Mouse (Mus musculus): ENCODE results near the gene Grid1. TPM values are rescaled to one million over a fixed set of nuclear protein-coding genes. Genes with fewer than 3 reads are reported as not detected.

Grid1 gene
- total and polyA plus RNA-seq, 2 experiments = 0.46 to 0.55 TPM

DNA sequence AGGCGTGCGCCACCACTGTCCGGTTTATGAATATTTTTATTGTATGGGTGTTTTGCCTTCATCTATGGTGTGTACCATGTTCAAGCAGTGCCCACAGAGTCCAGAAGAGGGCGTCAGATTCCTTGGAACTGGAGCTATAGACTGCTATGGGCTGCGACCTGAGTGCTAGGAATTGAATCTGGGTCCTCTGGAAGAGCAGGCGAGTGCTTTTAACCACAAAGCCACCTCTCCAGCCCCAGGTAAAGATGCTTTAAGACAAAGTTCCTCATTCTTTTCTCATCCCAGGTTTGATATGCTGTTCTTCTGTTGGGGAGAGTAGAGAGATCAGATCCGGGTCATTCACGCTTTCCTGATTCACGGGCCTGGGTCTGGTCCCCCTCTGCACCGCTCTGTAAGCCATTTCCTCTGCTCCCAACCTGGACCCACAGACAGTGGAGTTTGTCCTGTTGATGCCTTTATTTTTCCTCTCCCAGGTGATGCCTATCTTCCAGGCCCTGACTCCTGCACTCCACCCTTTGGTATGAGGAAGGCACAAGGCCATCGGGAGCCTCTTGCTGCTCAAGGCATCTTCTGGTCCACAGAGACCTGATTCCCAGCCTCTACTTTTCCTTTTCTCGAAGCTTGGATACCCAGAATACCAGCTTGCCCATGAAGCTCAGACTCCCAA, 43.1 kb upstream of the Grid1 start:
- Histone ChIP-seq H3K36me3 (ENCODE audit: control insufficient read depth, insufficient read depth, low read length) (no peaks in the 10 kb centered on the region), H3K4me3 (ENCODE audit: insufficient read depth, low read depth, low read length) (no peak overlapping the region), H3K27ac (replicated peaks; ENCODE audit: insufficient read depth, low read depth, low read length) (no peak overlapping the region), H3K4me1 (ENCODE audit: control insufficient read depth, insufficient read depth, low read length) (no peaks in the 10 kb centered on the region), H3K9ac (ENCODE audit: low read depth, low read length) (no peak overlapping the region), H3K27me3 (ENCODE audit: control insufficient read depth, insufficient read depth, low read length) (no peaks in the 10 kb centered on the region), H3K79me2 (ENCODE audit: control insufficient read depth, insufficient read depth, low read length) (no peaks in the 10 kb centered on the region)
- DNase-seq (ENCODE audit: extremely low read depth, low read depth, low spot score) = no peak
- TF ChIP-seq CTCF (IDR thresholded peaks at IDR 0.05; ENCODE audit: low read depth, low read length) = no peak
- TF ChIP-seq POLR2A (IDR thresholded peaks at IDR 0.05; ENCODE audit: extremely low read depth, insufficient read depth, low read length) = no peak
- WGBS = 86% methylated on average over 12 of the region's 12 CpGs

DNA sequence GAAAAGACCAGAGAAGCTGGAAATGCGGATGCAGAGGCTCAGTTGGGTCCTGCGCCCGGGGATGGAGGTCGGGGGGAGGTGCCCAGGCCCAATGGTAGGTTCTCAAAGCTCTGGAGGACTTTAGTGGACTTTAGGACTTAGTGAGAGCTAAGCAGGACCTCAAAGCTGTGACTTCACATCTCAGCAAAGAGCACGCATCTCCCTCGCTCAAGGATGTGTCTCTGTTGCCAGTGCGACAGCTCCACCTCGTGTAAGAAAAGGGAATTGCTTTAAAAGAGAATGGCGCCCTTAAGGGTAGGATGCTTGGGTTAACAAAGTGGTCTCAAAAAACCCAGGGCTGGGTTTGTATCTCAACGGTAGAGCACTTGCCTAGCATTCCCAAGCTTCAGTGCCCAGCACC, 42.1 kb upstream of the Grid1 start:
- no peak overlapping the region for H3K27ac ChIP-seq (replicated peaks; ENCODE audit: insufficient read depth, low read depth, low read length)
- TF ChIP-seq POLR2A (IDR thresholded peaks at IDR 0.05; ENCODE audit: extremely low read depth, insufficient read depth, low read length) (no peak), CTCF (IDR thresholded peaks at IDR 0.05; ENCODE audit: low read depth, low read length) (peak; percentile 81)
- H3K4me1 ChIP-seq (ENCODE audit: control insufficient read depth, insufficient read depth, low read length) = no peaks in the 10 kb centered on the region
- H3K9ac ChIP-seq (ENCODE audit: low read depth, low read length) = no peak overlapping the region
- no peaks in the 10 kb centered on the region for H3K36me3 ChIP-seq (ENCODE audit: control insufficient read depth, insufficient read depth, low read length)
- H3K79me2 ChIP-seq (ENCODE audit: control insufficient read depth, insufficient read depth, low read length) = no peaks in the 10 kb centered on the region
- no peaks in the 10 kb centered on the region for H3K27me3 ChIP-seq (ENCODE audit: control insufficient read depth, insufficient read depth, low read length)
- WGBS = 21% methylated on average over 10 of the region's 10 CpGs
- peak; percentile 40 for DNase-seq (ENCODE audit: extremely low read depth, low read depth, low spot score)
- H3K4me3 ChIP-seq (ENCODE audit: insufficient read depth, low read depth, low read length) = no peak overlapping the region

DNA sequence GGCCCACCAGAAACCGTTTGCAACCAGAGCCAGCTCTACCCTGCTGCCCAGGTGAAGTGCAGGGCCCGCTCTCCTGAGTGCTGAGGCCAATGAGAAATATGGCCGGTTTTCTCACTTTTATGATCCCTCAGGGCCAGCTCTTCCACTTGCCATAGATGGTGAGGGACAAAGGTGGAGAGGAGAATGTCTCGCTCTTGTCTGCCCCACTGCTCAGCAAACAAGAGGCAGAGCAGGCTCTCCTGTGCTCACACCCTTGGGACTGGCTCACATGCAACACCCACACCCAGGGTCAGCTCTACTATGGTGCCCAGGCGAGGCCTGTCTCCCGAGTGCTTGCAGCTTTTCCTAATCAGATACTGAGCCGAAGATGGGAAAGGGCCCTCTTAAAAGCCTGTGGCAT, 41.1 kb upstream of the Grid1 start:
- Histone ChIP-seq H3K79me2 (ENCODE audit: control insufficient read depth, insufficient read depth, low read length) (no peaks in the 10 kb centered on the region), H3K4me3 (ENCODE audit: insufficient read depth, low read depth, low read length) (no peak overlapping the region), H3K36me3 (ENCODE audit: control insufficient read depth, insufficient read depth, low read length) (no peaks in the 10 kb centered on the region), H3K27ac (replicated peaks; ENCODE audit: insufficient read depth, low read depth, low read length) (no peak overlapping the region), H3K4me1 (ENCODE audit: control insufficient read depth, insufficient read depth, low read length) (no peaks in the 10 kb centered on the region), H3K27me3 (ENCODE audit: control insufficient read depth, insufficient read depth, low read length) (no peaks in the 10 kb centered on the region), H3K9ac (ENCODE audit: low read depth, low read length) (no peak overlapping the region)
- TF ChIP-seq POLR2A (IDR thresholded peaks at IDR 0.05; ENCODE audit: extremely low read depth, insufficient read depth, low read length) (no peak), CTCF (IDR thresholded peaks at IDR 0.05; ENCODE audit: low read depth, low read length) (no peak)
- no peak for DNase-seq (ENCODE audit: extremely low read depth, low read depth, low spot score)
- 84% methylated on average over 7 of the region's 7 CpGs for WGBS

DNA sequence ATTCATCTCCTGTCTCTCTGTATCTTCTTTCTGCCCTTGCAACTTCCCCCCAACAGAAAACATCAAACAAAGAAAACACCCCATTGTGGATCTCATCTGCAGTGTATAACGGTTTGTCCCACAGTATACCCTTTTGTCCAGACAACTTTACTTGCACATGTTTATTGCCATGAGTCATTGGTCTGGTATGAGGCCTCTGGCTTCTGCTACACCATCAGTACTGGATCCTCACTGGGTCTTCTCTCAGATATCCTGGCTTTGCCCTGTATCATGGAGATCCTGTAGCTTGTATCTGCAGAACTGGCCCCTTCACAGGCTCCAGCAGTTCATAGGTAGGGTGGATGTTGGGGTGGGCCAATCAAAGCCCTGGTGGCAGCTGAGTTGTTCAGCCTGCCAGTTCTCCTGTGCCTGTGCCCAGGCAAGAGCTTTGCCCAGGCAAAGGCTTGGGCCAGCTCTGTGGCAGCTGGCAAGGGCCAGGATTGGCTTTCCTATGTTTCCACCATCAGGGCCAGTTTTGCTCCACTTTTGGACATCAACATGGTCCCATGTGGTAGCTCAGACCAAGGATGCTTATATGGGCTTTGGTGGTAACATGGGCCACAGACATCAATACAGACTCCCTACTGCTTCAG, 26.4 kb upstream of the Grid1 start:
- no peak for TF ChIP-seq POLR2A (IDR thresholded peaks at IDR 0.05; ENCODE audit: extremely low read depth, insufficient read depth, low read length)
- no peak for TF ChIP-seq CTCF (IDR thresholded peaks at IDR 0.05; ENCODE audit: low read depth, low read length)
- 69% methylated on average over 1 of the region's 1 CpGs for WGBS
- DNase-seq (ENCODE audit: extremely low read depth, low read depth, low spot score) = no peak
- H3K9ac ChIP-seq (ENCODE audit: low read depth, low read length) = no peak overlapping the region
- H3K79me2 ChIP-seq (ENCODE audit: control insufficient read depth, insufficient read depth, low read length) = no peaks in the 10 kb centered on the region
- H3K4me3 ChIP-seq (ENCODE audit: insufficient read depth, low read depth, low read length) = no peak overlapping the region
- H3K36me3 ChIP-seq (ENCODE audit: control insufficient read depth, insufficient read depth, low read length) = no peaks in the 10 kb centered on the region
- H3K27me3 ChIP-seq (ENCODE audit: control insufficient read depth, insufficient read depth, low read length) = no peaks in the 10 kb centered on the region
- H3K4me1 ChIP-seq (ENCODE audit: control insufficient read depth, insufficient read depth, low read length) = no peaks in the 10 kb centered on the region
- no peak overlapping the region for H3K27ac ChIP-seq (replicated peaks; ENCODE audit: insufficient read depth, low read depth, low read length)

DNA sequence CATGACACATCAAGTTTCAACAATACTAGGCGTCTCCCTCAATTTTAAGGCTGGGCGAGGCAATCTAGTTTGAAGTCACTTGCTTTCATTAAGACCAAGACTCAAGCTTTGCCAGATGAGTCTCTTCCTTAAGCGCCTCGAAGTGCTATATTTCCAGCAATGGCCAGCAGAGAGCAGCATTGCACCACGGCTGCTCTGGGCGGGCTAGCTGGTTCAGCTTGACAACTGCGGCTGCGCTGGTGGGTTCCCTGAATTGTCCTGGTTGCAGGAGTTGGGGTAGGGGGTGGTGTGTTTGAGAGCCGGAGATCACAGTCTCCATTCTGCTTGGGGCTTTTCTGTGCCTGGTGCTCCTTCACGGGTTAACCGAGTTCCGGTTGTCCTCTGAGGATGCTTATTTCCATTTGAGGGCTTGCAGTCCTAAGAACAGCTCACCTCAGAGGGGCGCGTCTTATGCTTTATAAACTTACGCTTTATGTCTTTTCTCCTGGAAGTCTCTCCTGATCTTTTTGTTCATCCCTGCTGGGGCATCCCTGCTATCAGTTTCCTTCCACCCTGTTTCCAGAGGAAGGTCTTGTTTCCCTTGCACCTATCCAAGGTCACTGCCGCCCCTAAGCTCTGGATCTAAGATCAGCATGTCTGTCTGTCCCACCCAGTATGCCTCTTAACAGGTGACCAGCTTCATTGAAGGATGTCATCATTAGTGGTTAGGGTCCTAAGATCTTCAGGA, 9.0 kb upstream of the Grid1 start:
- H3K27ac ChIP-seq (replicated peaks; ENCODE audit: insufficient read depth, low read depth, low read length) = no peak overlapping the region
- no peaks in the 10 kb centered on the region for H3K27me3 ChIP-seq (ENCODE audit: control insufficient read depth, insufficient read depth, low read length)
- H3K36me3 ChIP-seq (ENCODE audit: control insufficient read depth, insufficient read depth, low read length) = no peaks in the 10 kb centered on the region
- WGBS = 19% methylated on average over 16 of the region's 16 CpGs
- H3K9ac ChIP-seq (ENCODE audit: low read depth, low read length) = no peak overlapping the region
- TF ChIP-seq CTCF (IDR thresholded peaks at IDR 0.05; ENCODE audit: low read depth, low read length) (peak; percentile 89), POLR2A (IDR thresholded peaks at IDR 0.05; ENCODE audit: extremely low read depth, insufficient read depth, low read length) (no peak)
- no peaks in the 10 kb centered on the region for H3K4me1 ChIP-seq (ENCODE audit: control insufficient read depth, insufficient read depth, low read length)
- peak; percentile 20 for DNase-seq (ENCODE audit: extremely low read depth, low read depth, low spot score)
- H3K4me3 ChIP-seq (ENCODE audit: insufficient read depth, low read depth, low read length) = no peak overlapping the region
- H3K79me2 ChIP-seq (ENCODE audit: control insufficient read depth, insufficient read depth, low read length) = no peaks in the 10 kb centered on the region

DNA sequence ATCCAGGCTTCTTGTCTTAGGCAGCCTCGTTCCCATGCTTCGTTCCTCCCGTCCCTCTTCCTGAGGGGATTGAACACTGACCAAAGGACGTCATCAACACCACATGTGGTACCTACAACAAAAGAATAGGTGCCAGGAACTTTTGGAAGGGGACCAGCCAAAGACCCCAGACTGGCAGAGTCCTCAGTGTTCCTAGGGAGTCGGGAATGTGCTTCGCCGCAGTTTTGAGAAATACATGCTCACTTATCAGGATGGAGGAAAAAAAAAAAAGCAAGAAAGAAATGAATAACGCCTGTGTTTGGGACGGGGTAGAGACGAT, 8.5 kb upstream of the Grid1 start:
- 74% methylated on average over 10 of the region's 10 CpGs for WGBS
- Histone ChIP-seq H3K27me3 (ENCODE audit: control insufficient read depth, insufficient read depth, low read length) (0 out of 2 replicates have a peak, but pooled peaks cover 2% of the 10 kb centered on the region), H3K36me3 (ENCODE audit: control insufficient read depth, insufficient read depth, low read length) (no peaks in the 10 kb centered on the region), H3K4me3 (ENCODE audit: insufficient read depth, low read depth, low read length) (no peak overlapping the region), H3K9ac (ENCODE audit: low read depth, low read length) (no peak overlapping the region), H3K4me1 (ENCODE audit: control insufficient read depth, insufficient read depth, low read length) (no peaks in the 10 kb centered on the region), H3K79me2 (ENCODE audit: control insufficient read depth, insufficient read depth, low read length) (no peaks in the 10 kb centered on the region), H3K27ac (replicated peaks; ENCODE audit: insufficient read depth, low read depth, low read length) (no peak overlapping the region)
- TF ChIP-seq POLR2A (IDR thresholded peaks at IDR 0.05; ENCODE audit: extremely low read depth, insufficient read depth, low read length) (no peak), CTCF (IDR thresholded peaks at IDR 0.05; ENCODE audit: low read depth, low read length) (no peak)
- DNase-seq (ENCODE audit: extremely low read depth, low read depth, low spot score) = no peak
